Mouse (Mus musculus): Measurements from ENCODE around the gene Pafah1b3. TPM values are rescaled to one million over a fixed set of nuclear protein-coding genes. Genes with fewer than 3 reads are reported as not detected.
A peak's percentile ranks its signal among the peaks of the same experiment; 100 is the strongest.
"Not testable (repeated sequence)": the region's sequence is repeated elsewhere in the genome, so short reads cannot be mapped to it uniquely, and the experiment has no call there.

Pafah1b3 gene
- polyA plus RNA-seq, 1 experiment from 2014 or later = 619 TPM

- H3K9me3 ChIP-seq = no peaks in the 10 kb centered on the region
- H3K9ac ChIP-seq = peak overlapping the region; percentile 88
- no peak for ATAC-seq (ENCODE audit: low FRiP score)
- H3K4me3 ChIP-seq = peak overlapping the region; percentile 76
- H3K27ac ChIP-seq = peak overlapping the region; percentile 6; the same call in 1 of the 2 replicates
- H3K36me3 ChIP-seq = peaks cover 38% of the 10 kb centered on the region
- 84% methylated on average over 8 of the region's 8 CpGs for WGBS
- H3K4me2 ChIP-seq = peak overlapping the region; percentile 83
- peaks cover 5% of the 10 kb centered on the region; the same call in 1 of the 2 replicates for H3K27me3 ChIP-seq
- H3K4me1 ChIP-seq (replicated peaks) = peaks cover 54% of the 10 kb centered on the region
These were observed 28.1 kb downstream of the Pafah1b3 start for GRCm38 (mm10) chr7:25269545-25270271.

DNA sequence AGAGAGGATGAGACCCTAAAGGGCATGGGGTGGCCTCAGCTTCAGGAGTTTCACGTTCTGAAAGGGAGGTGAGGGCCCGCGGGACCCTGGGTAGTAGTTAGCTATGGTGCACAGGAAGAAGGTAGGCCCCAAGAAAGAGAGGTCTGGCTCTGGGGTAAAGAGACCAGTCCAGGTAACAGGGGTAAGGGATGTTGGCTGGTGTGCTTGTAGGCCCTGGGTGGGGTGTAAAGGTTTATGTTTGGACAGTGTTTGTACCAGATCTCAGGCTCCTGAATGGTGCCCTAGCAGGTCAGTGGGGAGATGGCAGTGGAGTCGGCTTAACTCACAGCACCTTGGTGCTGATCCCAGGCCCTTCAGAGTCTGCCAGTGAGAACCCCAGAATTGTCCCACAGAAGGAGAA is 28.8 kb downstream of the Pafah1b3 start:
- peaks cover 48% of the 10 kb centered on the region for H3K4me1 ChIP-seq (replicated peaks)
- peak overlapping the region; percentile 76 for H3K4me3 ChIP-seq
- 59% methylated on average over 4 of the region's 4 CpGs for WGBS

GRCm38 (mm10) chr7:25268588-25268987 is 29.2 kb downstream of the Pafah1b3 start:
- H3K4me3 ChIP-seq = peak overlapping the region; percentile 76
- H3K9ac ChIP-seq = peak overlapping the region; percentile 88
- H3K4me1 ChIP-seq (replicated peaks) = peaks cover 43% of the 10 kb centered on the region
- no peaks in the 10 kb centered on the region for H3K9me3 ChIP-seq
- H3K4me2 ChIP-seq = peak overlapping the region; percentile 83
- ATAC-seq (ENCODE audit: low FRiP score) = 0 out of 2 replicates have a peak, but pooled peaks have one; percentile 0
- H3K27ac ChIP-seq = peak overlapping the region; percentile 91
- WGBS = 2% methylated on average over 7 of the region's 7 CpGs
- H3K27me3 ChIP-seq = peaks cover 14% of the 10 kb centered on the region; the same call in 1 of the 2 replicates
- peaks cover 29% of the 10 kb centered on the region for H3K36me3 ChIP-seq

More for the DNA sequence above, 28.8 kb downstream of the Pafah1b3 start:
- Histone ChIP-seq H3K4me2 (peak overlapping the region; percentile 83), H3K27me3 (peaks cover 12% of the 10 kb centered on the region; the same call in 1 of the 2 replicates), H3K27ac (peak overlapping the region; percentile 91), H3K9me3 (no peaks in the 10 kb centered on the region), H3K9ac (peak overlapping the region; percentile 88), H3K36me3 (peaks cover 33% of the 10 kb centered on the region)
- ATAC-seq (ENCODE audit: low FRiP score) = no peak

- WGBS = 0% methylated on average over 33 of the region's 33 CpGs
- Histone ChIP-seq H3K4me2 (peak overlapping the region; percentile 83), H3K27ac (peak overlapping the region; percentile 94), H3K4me1 (replicated peaks) (peaks cover 36% of the 10 kb centered on the region), H3K4me3 (peak overlapping the region; percentile 76), H3K36me3 (peaks cover 22% of the 10 kb centered on the region), H3K9ac (peak overlapping the region; percentile 88), H3K9me3 (no peaks in the 10 kb centered on the region), H3K27me3 (peaks cover 14% of the 10 kb centered on the region; the same call in 1 of the 2 replicates)
- ATAC-seq (ENCODE audit: low FRiP score) = peak; percentile 97
These were observed 29.9 kb downstream of the Pafah1b3 start for GRCm38 (mm10) chr7:25267751-25268463.

- H3K27me3 ChIP-seq = peaks cover 14% of the 10 kb centered on the region; the same call in 1 of the 2 replicates
- peak within 1 kb of the TSS; percentile 94 for H3K27ac ChIP-seq
- peak within 1 kb of the TSS; percentile 88 for H3K9ac ChIP-seq
- peak within 1 kb of the TSS; percentile 83 for H3K4me2 ChIP-seq
- no peaks in the 10 kb centered on the region for H3K9me3 ChIP-seq
- WGBS = under 1% methylated on average over 29 of the region's 29 CpGs
- peaks cover 16% of the 10 kb centered on the region for H3K36me3 ChIP-seq
- H3K4me1 ChIP-seq (replicated peaks) = peaks cover 36% of the 10 kb centered on the region
- peak; percentile 90 for ATAC-seq (ENCODE audit: low FRiP score)
- peak within 1 kb of the TSS; percentile 76 for H3K4me3 ChIP-seq
These were observed 30.5 kb downstream of the Pafah1b3 start, which contains the start of gene Cic for GRCm38 (mm10) chr7:25267301-25267750. TSS of gene Cic (plus strand) at chr7:25267704.

GRCm38 (mm10) chr7:25266180-25266962 is 31.4 kb downstream of the Pafah1b3 start:
- Histone ChIP-seq H3K9ac (peak overlapping the region; percentile 56; the same call in 1 of the 2 replicates), H3K4me3 (no peak overlapping the region; the same call in 1 of the 2 replicates)
- no peak for ATAC-seq (ENCODE audit: low FRiP score)

DNA sequence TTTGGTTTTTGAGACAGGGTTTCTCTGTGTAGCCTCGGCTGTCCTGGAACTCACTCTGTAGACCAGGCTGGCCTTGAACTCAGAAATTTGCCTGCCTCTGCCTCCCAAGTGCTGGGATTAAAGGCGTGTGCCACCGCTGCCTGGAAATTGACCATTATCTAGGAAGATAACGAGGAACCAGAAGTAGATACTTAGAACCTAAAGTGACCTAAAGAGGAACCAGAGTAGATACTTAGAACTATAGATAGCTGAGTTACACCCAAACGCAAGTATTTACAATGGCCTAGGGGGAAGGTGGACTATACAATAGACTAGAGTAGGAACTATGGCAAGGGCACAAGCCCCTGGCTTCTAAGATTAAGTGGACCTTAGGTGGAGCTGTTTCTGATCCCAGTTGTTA is 32.0 kb downstream of the Pafah1b3 start:
- not testable (repeated sequence) for H3K4me3 ChIP-seq; ATAC-seq (ENCODE audit: low FRiP score); H3K36me3 ChIP-seq; H3K9me3 ChIP-seq; H3K9ac ChIP-seq; H3K27ac ChIP-seq; H3K4me2 ChIP-seq
- H3K27me3 ChIP-seq = peaks cover 14% of the 10 kb centered on the region; the same call in 1 of the 2 replicates
- peaks cover 27% of the 10 kb centered on the region for H3K4me1 ChIP-seq (replicated peaks)
- 92% methylated on average over 5 of the region's 5 CpGs for WGBS

More at GRCm38 (mm10) chr7:25266180-25266962, 31.4 kb downstream of the Pafah1b3 start:
- Histone ChIP-seq H3K27ac (no peak overlapping the region), H3K9me3 (no peaks in the 10 kb centered on the region), H3K36me3 (peaks cover 6% of the 10 kb centered on the region), H3K4me1 (replicated peaks) (peaks cover 31% of the 10 kb centered on the region), H3K4me2 (peak overlapping the region; percentile 56), H3K27me3 (peaks cover 14% of the 10 kb centered on the region; the same call in 1 of the 2 replicates)
- WGBS = 90% methylated on average over 8 of the region's 8 CpGs

- H3K27ac ChIP-seq = no peak overlapping the region
- ATAC-seq (ENCODE audit: low FRiP score) = no peak
- no peak overlapping the region for H3K4me2 ChIP-seq
- H3K4me3 ChIP-seq = no peak overlapping the region
- peaks cover 11% of the 10 kb centered on the region for H3K4me1 ChIP-seq (replicated peaks)
- WGBS = 24% methylated on average over 17 of the region's 17 CpGs
- peaks cover 14% of the 10 kb centered on the region; the same call in 1 of the 2 replicates for H3K27me3 ChIP-seq
- no peaks in the 10 kb centered on the region for H3K9me3 ChIP-seq
- no peak overlapping the region; the same call in 1 of the 2 replicates for H3K9ac ChIP-seq
- H3K36me3 ChIP-seq = no peaks in the 10 kb centered on the region
These were observed 33.6 kb downstream of the Pafah1b3 start for GRCm38 (mm10) chr7:25263968-25264870.

GRCm38 (mm10) chr7:25261896-25262295 is 35.9 kb downstream of the Pafah1b3 start:
- Histone ChIP-seq H3K4me2 (no peak overlapping the region), H3K27ac (no peak overlapping the region), H3K27me3 (peaks cover 14% of the 10 kb centered on the region; the same call in 1 of the 2 replicates), H3K9me3 (no peaks in the 10 kb centered on the region), H3K9ac (no peak overlapping the region), H3K4me1 (replicated peaks) (peaks cover 3% of the 10 kb centered on the region), H3K36me3 (no peaks in the 10 kb centered on the region), H3K4me3 (no peak overlapping the region)
- ATAC-seq (ENCODE audit: low FRiP score) = no peak
- WGBS = 81% methylated on average over 1 of the region's 1 CpGs

DNA sequence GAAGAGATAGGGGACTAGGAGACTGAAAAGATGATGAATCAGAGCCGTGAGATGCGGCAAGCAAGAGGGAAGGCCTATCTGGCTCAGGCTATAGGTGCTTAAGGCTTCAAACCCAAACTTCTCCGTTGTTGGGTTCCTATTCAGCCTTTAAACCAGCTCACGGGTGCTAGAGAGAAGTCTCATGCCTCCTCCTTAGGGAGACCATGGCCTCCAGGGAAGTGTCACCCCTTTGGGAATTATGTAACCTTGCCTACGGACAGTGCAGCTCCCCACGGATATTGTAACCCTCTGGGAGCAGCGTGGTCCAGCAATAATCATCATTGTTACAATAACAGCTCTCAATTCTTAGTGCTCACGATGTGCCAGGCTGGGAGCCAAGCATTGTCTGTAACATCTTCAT is 46.0 kb downstream of the Pafah1b3 start:
- no peak for ATAC-seq (ENCODE audit: low FRiP score)
- WGBS = 17% methylated on average over 8 of the region's 8 CpGs
- Histone ChIP-seq H3K4me3 (peak overlapping the region; percentile 74), H3K9ac (peak overlapping the region; percentile 84), H3K36me3 (no peaks in the 10 kb centered on the region), H3K27me3 (no peaks in the 10 kb centered on the region), H3K9me3 (no peaks in the 10 kb centered on the region), H3K4me1 (replicated peaks) (peaks cover 46% of the 10 kb centered on the region), H3K4me2 (peak overlapping the region; percentile 100), H3K27ac (peak overlapping the region; percentile 66)
